Mouse (Mus musculus) myocyte (in vitro differentiated cells): ENCODE data around the gene Stip1. TPM values are rescaled to one million over a fixed set of nuclear protein-coding genes. Genes with fewer than 3 reads are reported as not detected.

Source experiments
- H3K27me3 ChIP-seq: one replicate; pipeline ENCODE4 v1.6.1; 2011; ENCODE audit not compliant: control insufficient read depth, insufficient read depth, insufficient read length
- H3K36me3 ChIP-seq: one replicate; pipeline ENCODE4 v1.6.1; 2011; ENCODE audit not compliant: control insufficient read depth, insufficient read depth
- H3K4me2 ChIP-seq: one replicate; pipeline ENCODE4 v1.6.1; 2011; ENCODE audit warnings: low read depth, control low read depth
- H3K4me3 ChIP-seq: one replicate; pipeline ENCODE4 v1.5.1; 2011; ENCODE audit warnings: mild to moderate bottlenecking, control low read depth, moderate library complexity
- H3K79me2 ChIP-seq: one replicate; pipeline ENCODE4 v1.6.1; 2011; ENCODE audit not compliant: control insufficient read depth, insufficient read depth
- H3ac ChIP-seq: one replicate; pipeline ENCODE4 v1.6.1; 2011; ENCODE audit not compliant: control insufficient read depth, insufficient read length
- CEBPB ChIP-seq: IDR thresholded peaks from 2 replicates; pipeline ENCODE4 v1.6.1; 2011; ENCODE audit warnings: mild to moderate bottlenecking, moderate library complexity; ENCODE audit not compliant: poor library complexity, insufficient read depth, severe bottlenecking
- E2F4 ChIP-seq: IDR thresholded peaks from one replicate; pipeline ENCODE4 v1.6.1; 2011; ENCODE audit warnings: mild to moderate bottlenecking, control low read depth, moderate library complexity; ENCODE audit not compliant: insufficient read depth
- MAX ChIP-seq: IDR thresholded peaks from one replicate; pipeline ENCODE4 v1.6.1; 2011; ENCODE audit warnings: low read depth, mild to moderate bottlenecking, control low read depth
- MYOD1 ChIP-seq, 3 experiments: IDR thresholded peaks; one replicate each; pipeline ENCODE4 v1.6.1; 2011; ENCODE audit warnings: control low read depth in 2 of 3, low read depth in 2 of 3, mild to moderate bottlenecking in 2 of 3, moderate library complexity in 1 of 3; ENCODE audit not compliant: insufficient read length in 2 of 3, control insufficient read depth in 1 of 3
- MYOG ChIP-seq, 3 experiments: IDR thresholded peaks; one replicate each; pipeline ENCODE4 v1.6.1; 2011; ENCODE audit warnings: control low read depth in 2 of 3, low read depth in 2 of 3, mild to moderate bottlenecking in 2 of 3; ENCODE audit not compliant: insufficient read length in 2 of 3, control insufficient read depth in 1 of 3, insufficient read depth in 1 of 3
- POLR2A ChIP-seq: IDR thresholded peaks from one replicate; pipeline ENCODE4 v1.6.1; 2011; ENCODE audit warnings: low read depth, mild to moderate bottlenecking, control low read depth, moderate library complexity; ENCODE audit not compliant: insufficient read length
- POLR2AphosphoS2 ChIP-seq: IDR thresholded peaks from one replicate; pipeline ENCODE4 v1.6.1; 2011; ENCODE audit warnings: low read depth, control low read depth; ENCODE audit not compliant: insufficient read length
- REST ChIP-seq: IDR thresholded peaks from one replicate; pipeline ENCODE4 v1.6.1; 2011; ENCODE audit warnings: mild to moderate bottlenecking, control low read depth, moderate library complexity; ENCODE audit not compliant: insufficient read depth, insufficient read length
- SRF ChIP-seq: IDR thresholded peaks from one replicate; pipeline ENCODE4 v1.6.1; 2011; ENCODE audit warnings: low read depth; ENCODE audit not compliant: control insufficient read depth, insufficient read length
- TCF12 ChIP-seq: IDR thresholded peaks from one replicate; pipeline ENCODE4 v1.6.1; 2011; ENCODE audit warnings: mild to moderate bottlenecking, control low read depth; ENCODE audit not compliant: poor library complexity, insufficient read depth, severe bottlenecking
- TCF3 ChIP-seq: IDR thresholded peaks from one replicate; pipeline ENCODE4 v1.6.1; 2011; ENCODE audit warnings: low read depth, control low read depth; ENCODE audit not compliant: insufficient read length
- USF1 ChIP-seq: IDR thresholded peaks from one replicate; pipeline ENCODE4 v1.6.1; 2011; ENCODE audit warnings: low read depth, mild to moderate bottlenecking, control low read depth, moderate library complexity
- polyA plus RNA-seq: library from polyadenylated mRNA; unstranded; fragments of >200 nt; fragmentation: generic; extraction: Trizol; gene quantifications from one replicate; pipeline ENCODE4 v1.2.1, GENCODE M21; 2012; ENCODE audit warnings: missing spikeins

Stip1 gene
- polyA plus RNA-seq, 1 experiment: 223 TPM

DNA sequence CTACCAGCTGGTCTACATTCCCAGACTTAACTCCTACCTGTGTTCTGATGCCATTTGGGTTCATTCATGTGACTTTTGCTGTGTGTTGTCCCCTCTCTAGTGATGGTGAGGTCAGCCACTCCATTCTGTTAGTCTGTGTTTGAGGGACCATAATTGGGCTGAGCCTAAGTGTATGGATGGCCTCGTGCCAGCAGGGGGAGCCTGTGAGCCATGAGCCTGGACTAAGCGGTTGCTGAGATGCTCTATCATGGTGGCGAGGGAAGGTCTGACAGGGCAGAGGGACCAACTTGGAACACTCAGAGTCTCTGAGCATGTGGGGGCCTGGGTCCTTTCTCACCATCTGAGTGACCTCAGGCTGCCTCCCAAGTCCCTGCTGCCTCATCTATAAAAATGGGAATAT, 24.8 kb upstream of the Stip1 start:
- H3ac ChIP-seq: no peak overlapping the region
- H3K4me3 ChIP-seq: no peak overlapping the region
- H3K4me2 ChIP-seq: no peak overlapping the region
- H3K27me3 ChIP-seq: no peaks in the 10 kb centered on the region
- H3K36me3 ChIP-seq: no peaks in the 10 kb centered on the region
- H3K79me2 ChIP-seq: no peaks in the 10 kb centered on the region
- no peak for TF ChIP-seq E2F4

GRCm38 (mm10) chr19:7062916-7063315, 23.1 kb upstream of the Stip1 start:
- Histone ChIP-seq H3K27me3 (no peaks in the 10 kb centered on the region), H3K79me2 (no peaks in the 10 kb centered on the region)
- TF ChIP-seq TCF3: no peak
- TF ChIP-seq E2F4: no peak
- TF ChIP-seq SRF: no peak
- no peak for TF ChIP-seq MYOD1 (IDR thresholded peaks at IDR 0.05; ENCODE audit: control insufficient read depth in 1 of 3, insufficient read length in 2 of 3, low read depth in 2 of 3)
- no peak for TF ChIP-seq TCF12
- no peak for TF ChIP-seq CEBPB
- TF ChIP-seq MAX: no peak
- TF ChIP-seq REST: no peak
- no peak for TF ChIP-seq MYOG (IDR thresholded peaks at IDR 0.05; ENCODE audit: control insufficient read depth in 1 of 3, insufficient read depth in 1 of 3, insufficient read length in 2 of 3, low read depth in 2 of 3)

GRCm38 (mm10) chr19:7062110-7062509, 22.3 kb upstream of the Stip1 start:
- H3K4me3 ChIP-seq: no peak overlapping the region
- TF ChIP-seq E2F4 (no peak), MYOG (IDR thresholded peaks at IDR 0.05; ENCODE audit: control insufficient read depth in 1 of 3, insufficient read depth in 1 of 3, insufficient read length in 2 of 3, low read depth in 2 of 3) (no peak), CEBPB (no peak), SRF (no peak), TCF3 (no peak), TCF12 (no peak), POLR2AphosphoS2 (no peak), MAX (no peak), MYOD1 (IDR thresholded peaks at IDR 0.05; ENCODE audit: control insufficient read depth in 1 of 3, insufficient read length in 2 of 3, low read depth in 2 of 3) (no peak)
- H3ac ChIP-seq: no peak overlapping the region
- no peaks in the 10 kb centered on the region for H3K79me2 ChIP-seq
- no peak overlapping the region for H3K4me2 ChIP-seq
- H3K36me3 ChIP-seq: no peaks in the 10 kb centered on the region
- no peaks in the 10 kb centered on the region for H3K27me3 ChIP-seq

More at GRCm38 (mm10) chr19:7062916-7063315, 23.1 kb upstream of the Stip1 start:
- Histone ChIP-seq H3K4me3 (no peak overlapping the region), H3K4me2 (no peak overlapping the region), H3K36me3 (no peaks in the 10 kb centered on the region), H3ac (no peak overlapping the region)

DNA sequence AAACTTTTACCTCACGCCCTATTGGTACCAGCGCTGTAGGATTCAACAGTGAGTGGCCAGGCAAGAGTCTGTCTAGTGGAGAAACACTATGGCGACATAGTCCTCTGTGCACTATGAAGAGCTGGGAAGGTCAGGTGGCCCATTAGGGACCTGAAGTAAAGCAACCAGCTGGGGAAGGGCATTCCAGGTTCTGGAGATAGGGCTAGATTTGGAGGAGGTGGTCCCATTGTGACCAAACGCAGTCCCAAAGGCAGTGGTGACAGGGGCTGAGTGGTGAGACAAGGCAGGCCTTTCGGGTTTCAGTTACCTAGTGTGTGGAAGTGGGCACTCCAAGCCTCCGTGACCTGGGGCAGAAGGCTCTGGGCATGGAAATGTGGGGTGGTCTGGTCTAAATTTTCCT, 18.8 kb upstream of the Stip1 start:
- Histone ChIP-seq H3K4me3 (peak overlapping the region; percentile 49), H3K36me3 (no peaks in the 10 kb centered on the region), H3ac (no peak overlapping the region), H3K79me2 (no peaks in the 10 kb centered on the region), H3K27me3 (no peaks in the 10 kb centered on the region), H3K4me2 (peak overlapping the region; percentile 91)
- TF ChIP-seq CEBPB (no peak), USF1 (no peak), SRF (no peak), MAX (no peak), E2F4 (no peak)

- Histone ChIP-seq H3K36me3 (no peaks in the 10 kb centered on the region), H3K27me3 (no peaks in the 10 kb centered on the region), H3K4me3 (peak overlapping the region; percentile 49), H3K79me2 (no peaks in the 10 kb centered on the region), H3K4me2 (peak overlapping the region; percentile 96), H3ac (peak overlapping the region; percentile 56)
- TF ChIP-seq E2F4 (no peak), SRF (no peak), TCF12 (peak; percentile 84), MAX (no peak), POLR2AphosphoS2 (peak; percentile 88), MYOD1 (IDR thresholded peaks at IDR 0.05; ENCODE audit: control insufficient read depth in 1 of 3, insufficient read length in 2 of 3, low read depth in 2 of 3) (peak; percentile 99 to 100 (median 99)), MYOG (IDR thresholded peaks at IDR 0.05; ENCODE audit: control insufficient read depth in 1 of 3, insufficient read depth in 1 of 3, insufficient read length in 2 of 3, low read depth in 2 of 3) (peak in 2 of 3 experiments; percentile 32 to 75), POLR2A (peak; percentile 93), REST (no peak), USF1 (no peak), TCF3 (peak; percentile 92), CEBPB (no peak)
These were observed 18.0 kb upstream of the Stip1 start for GRCm38 (mm10) chr19:7057722-7058207.
